Mouse (Mus musculus): ENCODE results near the gene Akap12.

- no peak for TF ChIP-seq GATA1 (IDR thresholded peaks at IDR 0.05; ENCODE audit: low read length)
- no peak for TF ChIP-seq TAL1 (IDR thresholded peaks at IDR 0.05; ENCODE audit: low read length)
These were observed 131.9 kb downstream of the Akap12 start for GRCm38 (mm10) chr10:4398058-4398457.

All from erythroblast, embryonic 14.5 days (primary cell).